Mouse (Mus musculus) lung, adult 2 months (tissue): ENCODE results near the gene Fhl2.

Source experiments
- CTCF ChIP-seq: fragments of 200-500 bp; IDR thresholded peaks from 2 replicates; pipeline ENCODE4 v1.5.1; 2011; ENCODE audit warnings: mild to moderate bottlenecking, low read length, control low read depth; ENCODE audit not compliant: insufficient read depth
- POLR2A ChIP-seq: fragments of 200-500 bp; IDR thresholded peaks from 2 replicates; pipeline ENCODE4 v1.6.1; 2011; ENCODE audit warnings: low read depth, mild to moderate bottlenecking, control low read depth, low read length, borderline replicate concordance; ENCODE audit errors: extremely low read depth

DNA sequence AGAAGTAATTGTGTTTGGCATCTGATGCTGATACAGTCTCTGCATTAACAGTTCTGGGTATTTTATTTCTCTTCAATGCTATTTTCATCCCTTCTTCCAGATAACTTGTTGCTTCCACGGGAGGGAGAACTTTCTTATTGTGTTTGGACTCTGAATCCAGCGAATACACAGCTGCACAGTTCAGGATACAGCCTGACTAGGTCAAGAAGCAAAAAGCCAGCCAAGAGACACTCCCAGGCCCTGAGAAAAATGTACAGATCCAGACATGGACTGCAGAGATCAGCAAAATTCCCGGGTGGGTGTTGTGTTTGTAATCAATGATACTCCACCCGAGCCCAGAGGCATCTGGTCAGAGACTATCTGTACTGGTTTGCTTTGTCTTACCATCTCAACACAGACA is 37.4 kb downstream of the Fhl2 start:
- TF ChIP-seq POLR2A (no peak), CTCF (no peak)
